Mouse (Mus musculus) testis, adult 2 months (tissue): ENCODE results near the gene Dhh.

Experiments
- CTCF ChIP-seq: fragments of 200-500 bp; IDR thresholded peaks from 2 replicates; pipeline ENCODE4 v1.5.1; 2012; ENCODE audit warnings: low read depth, mild to moderate bottlenecking, inconsistent platforms, low read length, moderate library complexity; ENCODE audit not compliant: control insufficient read depth, insufficient read depth, insufficient replicate concordance
- POLR2A ChIP-seq: fragments of 200-500 bp; IDR thresholded peaks from 2 replicates; pipeline ENCODE4 v1.6.1; 2012; ENCODE audit warnings: low read depth, mild to moderate bottlenecking, inconsistent platforms, low read length, moderate library complexity; ENCODE audit not compliant: control insufficient read depth

GRCm38 (mm10) chr15:98852733-98853132 lies 45.6 kb downstream of the Dhh start:
- TF ChIP-seq CTCF (no peak), POLR2A (no peak)
